In the genomic region with DNA sequence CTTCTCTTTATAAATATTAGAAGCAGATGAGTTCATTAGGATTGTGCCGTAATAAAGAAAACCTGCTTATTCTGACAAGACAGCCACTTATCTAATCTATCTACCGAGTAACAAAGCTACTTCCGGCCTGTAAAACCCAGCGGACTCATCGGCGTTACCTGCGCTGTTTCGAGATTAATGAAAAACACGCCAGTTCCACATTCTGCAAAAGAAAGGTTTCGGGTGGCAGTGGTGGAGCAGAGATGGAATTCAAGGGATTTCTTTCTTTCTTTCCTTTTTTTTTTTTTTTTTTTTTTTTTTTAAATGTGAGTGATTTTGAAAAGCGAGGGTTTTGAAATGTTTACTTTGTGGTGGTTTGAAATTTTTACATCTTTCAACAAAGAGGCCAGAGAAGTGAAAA, we compare ENCODE assay signal across 11 mouse cellular contexts.
DNase-seq lines count a peak whose midpoint lies in the region; ATAC-seq and TF ChIP-seq lines count a peak whose summit lies in the region.
"Had no signal": no experiment of that assay in that cellular context is flagged by ENCODE, and none has a peak within 500 bp of the region (broad histone marks: within the 10 kb centered on the region; RNA-seq: fewer than 3 reads in every experiment).

No protein-coding gene starts in this region.

- H3K9ac ChIP-seq in forebrain, embryonic 13.5 days = no peak overlapping the region
- no peak overlapping the region for H3K9ac ChIP-seq in forebrain, embryonic 15.5 days (replicated peaks)
- no peak overlapping the region for H3K9ac ChIP-seq in midbrain, postnatal 0 days (replicated peaks; ENCODE audit: low read length, poor library complexity, severe bottlenecking)
- peak overlapping the region; percentile 65 for H3K9ac ChIP-seq in limb, embryonic 14.5 days (ENCODE audit: low read depth, low read length, severe bottlenecking)

- DNase-seq in midbrain, embryonic 10.5 days (ENCODE audit: low spot score) = no peak
- no peak for DNase-seq in midbrain, postnatal 0 days (ENCODE audit: low spot score)
- peak; percentile 53 for DNase-seq in limb, embryonic 14.5 days (ENCODE audit: low spot score)
- no peak for DNase-seq in MN1 (ENCODE audit: low spot score)
- no peak for DNase-seq in layer of hippocampus, postnatal 36 days
- DNase-seq in ovary, postnatal 14 days (ENCODE audit: low spot score) = no peak
- DNase-seq: gastrocnemius, postnatal 25 days; kidney, adult 18-20 months had no signal

- no peak overlapping the region for H3K4me3 ChIP-seq in forebrain, embryonic 13.5 days
- no peak overlapping the region for H3K4me3 ChIP-seq in forebrain, embryonic 15.5 days
- peak overlapping the region; percentile 35 for H3K4me3 ChIP-seq in midbrain, embryonic 10.5 days
- H3K4me3 ChIP-seq in midbrain, postnatal 0 days (ENCODE audit: low read depth, low read length) = no peak overlapping the region
- peak overlapping the region; percentile 37 for H3K4me3 ChIP-seq in limb, embryonic 14.5 days (replicated peaks; ENCODE audit: low read length)

- WGBS in forebrain, embryonic 13.5 days = 49% methylated on average over 11 of the region's 11 CpGs
- 44% methylated on average over 11 of the region's 11 CpGs for WGBS in forebrain, embryonic 15.5 days
- 65% methylated on average over 11 of the region's 11 CpGs for WGBS in midbrain, embryonic 10.5 days
- 36% methylated on average over 11 of the region's 11 CpGs for WGBS in midbrain, postnatal 0 days
- WGBS in limb, embryonic 14.5 days = 8% methylated on average over 11 of the region's 11 CpGs

- H3K4me2 ChIP-seq in forebrain, embryonic 13.5 days = peak overlapping the region; percentile 12; the same call in 1 of the 2 replicates
- no peak overlapping the region for H3K4me2 ChIP-seq in forebrain, embryonic 15.5 days (replicated peaks)
- H3K4me2 ChIP-seq in midbrain, postnatal 0 days (ENCODE audit: low read depth, low read length, poor library complexity, severe bottlenecking) = no peak overlapping the region
- peak overlapping the region; percentile 66 for H3K4me2 ChIP-seq in limb, embryonic 14.5 days (replicated peaks; ENCODE audit: low read depth, low read length, severe bottlenecking)

- peaks cover 71% of the 10 kb centered on the region for H3K4me1 ChIP-seq in forebrain, embryonic 13.5 days
- peaks cover 73% of the 10 kb centered on the region for H3K4me1 ChIP-seq in forebrain, embryonic 15.5 days
- peaks cover 76% of the 10 kb centered on the region for H3K4me1 ChIP-seq in midbrain, embryonic 10.5 days
- peaks cover 5% of the 10 kb centered on the region; the same call in 1 of the 2 replicates for H3K4me1 ChIP-seq in midbrain, postnatal 0 days (ENCODE audit: insufficient read depth, low read length)
- H3K4me1 ChIP-seq in limb, embryonic 14.5 days (ENCODE audit: control insufficient read depth, insufficient read depth, low read length) = peaks cover 64% of the 10 kb centered on the region

- no peak for TF ChIP-seq POLR2A in limb, embryonic 14.5 days (IDR thresholded peaks at IDR 0.05; ENCODE audit: borderline replicate concordance, extremely low read depth, insufficient read depth, insufficient read length)

- H3K27me3 ChIP-seq in forebrain, embryonic 13.5 days = peaks cover 42% of the 10 kb centered on the region
- peaks cover 20% of the 10 kb centered on the region for H3K27me3 ChIP-seq in forebrain, embryonic 15.5 days
- peaks cover 83% of the 10 kb centered on the region for H3K27me3 ChIP-seq in midbrain, embryonic 10.5 days (ENCODE audit: low read depth, poor library complexity, severe bottlenecking)
- H3K27me3 ChIP-seq in midbrain, postnatal 0 days (ENCODE audit: insufficient read depth, low read length) = no peaks in the 10 kb centered on the region
- 0 out of 2 replicates have a peak, but pooled peaks cover 10% of the 10 kb centered on the region for H3K27me3 ChIP-seq in limb, embryonic 14.5 days (ENCODE audit: control insufficient read depth, insufficient read depth, low read length)

- H3K9me3 ChIP-seq in forebrain, embryonic 13.5 days (replicated peaks) = no peaks in the 10 kb centered on the region
- H3K9me3 ChIP-seq in forebrain, embryonic 15.5 days = no peaks in the 10 kb centered on the region
- H3K9me3 ChIP-seq in midbrain, embryonic 10.5 days (replicated peaks) = no peaks in the 10 kb centered on the region
- H3K9me3 ChIP-seq in midbrain, postnatal 0 days (ENCODE audit: low read length) = no peaks in the 10 kb centered on the region
- H3K9me3 ChIP-seq in limb, embryonic 14.5 days (ENCODE audit: control insufficient read depth, low read length) = 0 out of 2 replicates have a peak, but pooled peaks cover 4% of the 10 kb centered on the region

- TF ChIP-seq CTCF in midbrain, postnatal 0 days (IDR thresholded peaks at IDR 0.05) = no peak

- no peak for ATAC-seq in forebrain, embryonic 13.5 days
- no peak for ATAC-seq in forebrain, embryonic 15.5 days (replicated peaks)
- ATAC-seq in midbrain, postnatal 0 days (ENCODE audit: low FRiP score) = no peak
- no peak for ATAC-seq in limb, embryonic 14.5 days (ENCODE audit: low FRiP score, low read depth)

- H3K36me3 ChIP-seq in forebrain, embryonic 13.5 days (ENCODE audit: poor library complexity, severe bottlenecking) = no peaks in the 10 kb centered on the region
- H3K36me3 ChIP-seq in forebrain, embryonic 15.5 days = no peaks in the 10 kb centered on the region
- H3K36me3 ChIP-seq in midbrain, embryonic 10.5 days = no peaks in the 10 kb centered on the region
- no peaks in the 10 kb centered on the region for H3K36me3 ChIP-seq in midbrain, postnatal 0 days (ENCODE audit: insufficient read depth, low read length)
- H3K36me3 ChIP-seq in limb, embryonic 14.5 days (ENCODE audit: control insufficient read depth, insufficient read depth, low read length) = no peaks in the 10 kb centered on the region

- no peak overlapping the region for H3K27ac ChIP-seq in forebrain, embryonic 13.5 days
- no peak overlapping the region for H3K27ac ChIP-seq in forebrain, embryonic 15.5 days (replicated peaks)
- peak overlapping the region; percentile 71 for H3K27ac ChIP-seq in midbrain, embryonic 10.5 days (replicated peaks)
- no peak overlapping the region for H3K27ac ChIP-seq in midbrain, postnatal 0 days (ENCODE audit: low read depth, low read length)
- H3K27ac ChIP-seq in limb, embryonic 14.5 days (replicated peaks; ENCODE audit: low read depth, low read length) = peak overlapping the region; percentile 95
- H3K27ac ChIP-seq: macrophage had no signal

Comparison
In these comparisons a context has a peak if more than half of its experiments do, and no peak if none do; other contexts are left out.
1. H3K27ac ChIP-seq: peak in midbrain, embryonic 10.5 days (single experiment) and limb, embryonic 14.5 days (single experiment); none in forebrain, embryonic 13.5 days (single experiment), forebrain, embryonic 15.5 days (single experiment) and midbrain, postnatal 0 days (single experiment).
2. H3K4me2 ChIP-seq: peak in forebrain, embryonic 13.5 days (single experiment) and limb, embryonic 14.5 days (single experiment); none in forebrain, embryonic 15.5 days (single experiment) and midbrain, postnatal 0 days (single experiment).
3. H3K4me3 ChIP-seq: peak in midbrain, embryonic 10.5 days (single experiment) and limb, embryonic 14.5 days (single experiment); none in forebrain, embryonic 13.5 days (single experiment), forebrain, embryonic 15.5 days (single experiment) and midbrain, postnatal 0 days (single experiment).